Mouse (Mus musculus) CH12.LX (cell line): ENCODE data around the gene Akap2. TPM values are rescaled to one million over a fixed set of nuclear protein-coding genes. Genes with fewer than 3 reads are reported as not detected.

Experiments used
- DNase-seq: peaks from one replicate; pipeline ENCODE4 v3.0.0-alpha.2; 2013; ENCODE audit errors: extremely low read depth
- H3K27ac ChIP-seq: 2 replicates; pipeline ENCODE4 v1.5.1; 2012; ENCODE audit warnings: low read depth, mild to moderate bottlenecking, control low read depth, moderate library complexity; ENCODE audit not compliant: insufficient read depth
- H3K27me3 ChIP-seq: replicated peaks from 2 replicates; pipeline ENCODE3; 2012; ENCODE audit warnings: inconsistent platforms
- H3K36me3 ChIP-seq, 2 experiments: replicated peaks in 1 of 2; 2 replicates each; pipeline versions ENCODE3 to v1.6.1; 2012; ENCODE audit warnings: inconsistent platforms in 1 of 2, low read length in 1 of 2, mild to moderate bottlenecking in 1 of 2, mixed read lengths in 1 of 2, moderate library complexity in 1 of 2; ENCODE audit not compliant: control insufficient read depth in 1 of 2, insufficient read depth in 1 of 2
- H3K4me1 ChIP-seq, 2 experiments: 2 replicates each; pipeline ENCODE4 v1.6.1; 2012; ENCODE audit warnings: inconsistent platforms in 1 of 2, moderate library complexity in 1 of 2; ENCODE audit not compliant: insufficient read depth in 2 of 2, control insufficient read depth in 1 of 2
- H3K4me2 ChIP-seq: 2 replicates; pipeline ENCODE4 v1.6.1; 2012; ENCODE audit warnings: low read depth, mild to moderate bottlenecking, control low read depth; ENCODE audit not compliant: poor library complexity, insufficient read depth, severe bottlenecking
- H3K4me3 ChIP-seq, 3 experiments: fragments of 150-350 bp in 1 of 3; sonication (generic) in 1 of 3; replicated peaks in 1 of 3; 2 replicates each; pipeline versions ENCODE3 to v1.5.1; 2011 to 2012; ENCODE audit warnings: low read depth in 2 of 3, low read length in 2 of 3, mild to moderate bottlenecking in 2 of 3, moderate library complexity in 2 of 3, control low read depth in 1 of 3, improper control_type of control experiment in 1 of 3, inconsistent platforms in 1 of 3, mixed read lengths in 1 of 3; ENCODE audit not compliant: poor library complexity in 1 of 3
- H3K79me2 ChIP-seq: replicated peaks from 2 replicates; pipeline ENCODE4 v1.6.1; 2012; ENCODE audit warnings: mild to moderate bottlenecking, moderate library complexity; ENCODE audit not compliant: control insufficient read depth, poor library complexity, insufficient read depth, severe bottlenecking; ENCODE audit errors: extremely low read depth
- H3K9ac ChIP-seq: 2 replicates; pipeline ENCODE4 v1.6.1; 2012; ENCODE audit warnings: low read depth, mild to moderate bottlenecking, control low read depth, moderate library complexity; ENCODE audit not compliant: insufficient read depth
- H3K9me3 ChIP-seq: replicated peaks from 2 replicates; pipeline ENCODE3; 2012; ENCODE audit warnings: low read length, inconsistent platforms, mixed read lengths
- BHLHE40 ChIP-seq: IDR thresholded peaks from 2 replicates; pipeline ENCODE4 v1.6.1; 2011; ENCODE audit warnings: mild to moderate bottlenecking, low read depth, low read length, improper control_type of control experiment
- CHD1 ChIP-seq: IDR thresholded peaks from 2 replicates; pipeline ENCODE4 v1.6.1; 2012; ENCODE audit warnings: low read depth, low read length, improper control_type of control experiment, inconsistent platforms
- CHD2 ChIP-seq: IDR thresholded peaks from 2 replicates; pipeline ENCODE4 v1.6.1; 2011; ENCODE audit warnings: low read length, improper control_type of control experiment
- CTCF ChIP-seq, 2 experiments: IDR thresholded peaks in 1 of 2; conservative IDR thresholded peaks in 1 of 2; 2 replicates each; pipeline ENCODE4 v1.5.1; 2011 to 2012; ENCODE audit warnings: low read depth in 2 of 2, low read length in 2 of 2, improper control_type of control experiment in 1 of 2, inconsistent platforms in 1 of 2, mild to moderate bottlenecking in 1 of 2, moderate library complexity in 1 of 2
- ELF1 ChIP-seq: IDR thresholded peaks from 2 replicates; pipeline ENCODE4 v1.6.1; 2014; ENCODE audit warnings: low read depth, mild to moderate bottlenecking, inconsistent platforms, low read length, improper control_type of control experiment
- EP300 ChIP-seq: IDR thresholded peaks from 2 replicates; pipeline ENCODE4 v1.6.1; 2011; ENCODE audit warnings: low read length, improper control_type of control experiment
- GABPA ChIP-seq: IDR thresholded peaks from 2 replicates; pipeline ENCODE4 v1.6.1; 2012; ENCODE audit warnings: low read depth, low read length, improper control_type of control experiment, inconsistent platforms; ENCODE audit not compliant: insufficient replicate concordance
- HCFC1 ChIP-seq: IDR thresholded peaks from 2 replicates; pipeline ENCODE4 v1.6.1; 2012; ENCODE audit warnings: low read depth, mild to moderate bottlenecking, inconsistent platforms, low read length, improper control_type of control experiment
- IRF4 ChIP-seq: IDR thresholded peaks from 2 replicates; pipeline ENCODE4 v1.6.1; 2014; ENCODE audit warnings: low read depth, mild to moderate bottlenecking, inconsistent platforms, low read length, improper control_type of control experiment
- JUN ChIP-seq: IDR thresholded peaks from 2 replicates; pipeline ENCODE4 v1.6.1; 2011; ENCODE audit warnings: low read depth, mild to moderate bottlenecking, low read length, improper control_type of control experiment, moderate library complexity; ENCODE audit not compliant: insufficient read depth
- JUND ChIP-seq: conservative IDR thresholded peaks from 2 replicates; pipeline ENCODE4 v1.6.1; 2011; ENCODE audit warnings: low read depth, low read length, improper control_type of control experiment
- MEF2A ChIP-seq: IDR thresholded peaks from 2 replicates; pipeline ENCODE4 v1.6.1; 2014; ENCODE audit warnings: low read depth, mild to moderate bottlenecking, inconsistent platforms, low read length, improper control_type of control experiment, borderline replicate concordance
- MXI1 ChIP-seq: IDR thresholded peaks from 2 replicates; pipeline ENCODE4 v1.6.1; 2011; ENCODE audit warnings: mild to moderate bottlenecking, low read depth, low read length, improper control_type of control experiment
- MYC ChIP-seq: IDR thresholded peaks from 2 replicates; pipeline ENCODE4 v1.6.1; 2011; ENCODE audit warnings: low read depth, mild to moderate bottlenecking, improper control_type of control experiment, low read length
- NELFE ChIP-seq: IDR thresholded peaks from 2 replicates; pipeline ENCODE4 v1.6.1; 2011; ENCODE audit warnings: low read depth, low read length, improper control_type of control experiment
- NRF1 ChIP-seq: IDR thresholded peaks from 2 replicates; pipeline ENCODE4 v1.6.1; 2014; ENCODE audit warnings: low read depth, mild to moderate bottlenecking, inconsistent platforms, low read length, improper control_type of control experiment, moderate library complexity
- PAX5 ChIP-seq: IDR thresholded peaks from 2 replicates; pipeline ENCODE4 v1.6.1; 2012; ENCODE audit warnings: low read length, inconsistent platforms, mixed read lengths
- POLR2A ChIP-seq: IDR thresholded peaks from 2 replicates; pipeline ENCODE4 v1.6.1; 2011; ENCODE audit warnings: low read depth, mild to moderate bottlenecking, improper control_type of control experiment, low read length
- POLR2AphosphoS2 ChIP-seq: IDR thresholded peaks from 2 replicates; pipeline ENCODE4 v1.6.1; 2011; ENCODE audit warnings: low read depth, low read length, improper control_type of control experiment
- RAD21 ChIP-seq: IDR thresholded peaks from 2 replicates; pipeline ENCODE4 v1.6.1; 2011; ENCODE audit warnings: low read depth, mild to moderate bottlenecking, low read length, improper control_type of control experiment, moderate library complexity
- TBP ChIP-seq: conservative IDR thresholded peaks from 2 replicates; pipeline ENCODE4 v1.6.1; 2011; ENCODE audit warnings: low read depth, low read length, improper control_type of control experiment
- UBTF ChIP-seq: IDR thresholded peaks from 2 replicates; pipeline ENCODE4 v1.6.1; 2012; ENCODE audit warnings: low read depth, mild to moderate bottlenecking, inconsistent platforms, low read length, improper control_type of control experiment, moderate library complexity
- USF1 ChIP-seq: IDR thresholded peaks from 2 replicates; pipeline ENCODE4 v1.6.1; 2014; ENCODE audit warnings: low read depth, mild to moderate bottlenecking, inconsistent platforms, low read length, improper control_type of control experiment
- USF2 ChIP-seq: conservative IDR thresholded peaks from 2 replicates; pipeline ENCODE4 v1.6.1; 2011; ENCODE audit warnings: low read depth, low read length, improper control_type of control experiment
- ZC3H11A ChIP-seq: IDR thresholded peaks from 2 replicates; pipeline ENCODE4 v1.6.1; 2012; ENCODE audit warnings: low read depth, mild to moderate bottlenecking, inconsistent platforms, low read length, improper control_type of control experiment
- ZKSCAN1 ChIP-seq: IDR thresholded peaks from 2 replicates; pipeline ENCODE4 v1.6.1; 2012; ENCODE audit warnings: low read depth, inconsistent platforms, low read length, improper control_type of control experiment, borderline replicate concordance
- dilution Hi-C: fragments of 300-500 bp; cut with MboI; formaldehyde crosslinking; loops from 2 replicates; pipeline ENCODE4 v1.14.3; 2020; ENCODE audit warnings: low sequenced_read_pairs; ENCODE audit not compliant: extremely low pct_unique_long_range_greater_than_20kb, extremely low pct_ligation_motif_present
- in situ Hi-C: fragments of 300-500 bp; cut with MboI; formaldehyde crosslinking; loops from 3 replicates; pipeline ENCODE4 v1.14.3; 2019; ENCODE audit warnings: low sequenced_read_pairs, low pct_ligation_motif_present, low pct_unique_long_range_greater_than_20kb, mixed read lengths
- polyA plus RNA-seq: library from polyadenylated mRNA; unstranded; fragments of >175 nt; gene quantifications from 2 replicates; pipeline ENCODE4 v1.2.1, GENCODE M21; 2012; ENCODE audit warnings: low read depth; ENCODE audit not compliant: insufficient read length
- total RNA-seq, 2 experiments: library from RNA; depleted of rRNA; stranded (reverse); fragments of 300-350 nt in 1 of 2; fragments of >200 nt in 1 of 2; gene quantifications; 2 replicates each; pipeline ENCODE4 v1.2.3; 2012 to 2014

Gene Akap2
- total and polyA plus RNA-seq, 3 experiments = 0.25 TPM; not detected in 2

GRCm38 (mm10) chr4:57686736-57687135, 30.7 kb upstream of the Akap2 start:
- no peak overlapping the region for H3K27ac ChIP-seq
- no peaks in the 10 kb centered on the region for H3K79me2 ChIP-seq
- DNase-seq = no peak
- dilution Hi-C loops = no loop called here
- no peak overlapping the region for H3K9ac ChIP-seq
- H3K27me3 ChIP-seq = no peaks in the 10 kb centered on the region
- no peak overlapping the region for H3K4me3 ChIP-seq
- H3K9me3 ChIP-seq = no peaks in the 10 kb centered on the region
- in situ Hi-C loops = no loop called here
- H3K4me1 ChIP-seq = peaks cover 19 to 39% of the 10 kb centered on the region in 2 experiments
- H3K4me2 ChIP-seq = no peak overlapping the region
- no peaks in the 10 kb centered on the region for H3K36me3 ChIP-seq
- TF ChIP-seq CTCF (conservative IDR thresholded peaks at IDR 0.05 in 1 of 2, IDR thresholded peaks at IDR 0.05 in 1 of 2; ENCODE audit: low read depth in 2 of 2, low read length in 2 of 2) (no peak), HCFC1 (no peak), ELF1 (no peak), POLR2AphosphoS2 (no peak), EP300 (no peak), CHD1 (no peak), CHD2 (no peak), ZC3H11A (no peak), USF1 (no peak), ZKSCAN1 (no peak), BHLHE40 (no peak), POLR2A (no peak), NELFE (no peak), NRF1 (no peak), UBTF (no peak), JUN (no peak), GABPA (no peak)
- TF ChIP-seq, all 38 proteins: peak for 0

- Histone ChIP-seq H3K36me3 (no peaks in the 10 kb centered on the region), H3K4me2 (no peak overlapping the region), H3K9me3 (no peaks in the 10 kb centered on the region), H3K27me3 (no peaks in the 10 kb centered on the region), H3K4me1 (peaks cover 12 to 31% of the 10 kb centered on the region in 2 experiments), H3K27ac (no peak overlapping the region), H3K79me2 (no peaks in the 10 kb centered on the region), H3K4me3 (no peak overlapping the region), H3K9ac (no peak overlapping the region)
- no peak for TF ChIP-seq POLR2AphosphoS2
- TF ChIP-seq IRF4 = no peak
- no peak for TF ChIP-seq CHD1
- no peak for TF ChIP-seq EP300
- TF ChIP-seq MEF2A = no peak
- TF ChIP-seq ZKSCAN1 = no peak
- TF ChIP-seq NELFE = no peak
- TF ChIP-seq MXI1 = no peak
- no peak for TF ChIP-seq USF2
- no peak for TF ChIP-seq MYC
- no peak for TF ChIP-seq RAD21
- TF ChIP-seq JUND = no peak
- no peak for TF ChIP-seq TBP
- TF ChIP-seq ELF1 = no peak
- TF ChIP-seq PAX5 = no peak
- dilution Hi-C loops (no loop called here), in situ Hi-C loops (no loop called here)
- no peak for DNase-seq
These were observed 29.9 kb upstream of the Akap2 start for GRCm38 (mm10) chr4:57687583-57687982.
